Mouse (Mus musculus) neural tube, embryonic 11.5 days (tissue): Measurements from ENCODE around the gene Cd300e. TPM values are rescaled to one million over a fixed set of nuclear protein-coding genes. Genes with fewer than 3 reads are reported as not detected.

Experiments used
- ATAC-seq: fragments of 200-750 bp; cut with Nextera tagmentation; 2 replicates; pipeline ENCODE4 v1.8.0; 2017; ENCODE audit warnings: moderate number of reproducible peaks, mild to moderate bottlenecking, moderate TSS enrichment, moderate library complexity; ENCODE audit not compliant: insufficient read depth, low FRiP score, low TSS enrichment
- DNase-seq: peaks from one replicate; pipeline ENCODE4 v3.0.0-alpha.2; 2015; ENCODE audit warnings: low spot score
- H3K27ac ChIP-seq: fragments of 300-500 bp; sonication (generic); 2 replicates; pipeline ENCODE4 v1.5.1; 2014; ENCODE audit warnings: low read depth, mild to moderate bottlenecking, low read length
- H3K27me3 ChIP-seq: fragments of 300-500 bp; sonication (generic); 2 replicates; pipeline ENCODE4 v1.6.1; 2014; ENCODE audit warnings: mild to moderate bottlenecking, low read length, mixed read lengths; ENCODE audit not compliant: control insufficient read depth, insufficient read depth
- H3K36me3 ChIP-seq: fragments of 300-500 bp; sonication (generic); 2 replicates; pipeline ENCODE4 v1.6.1; 2014; ENCODE audit warnings: mild to moderate bottlenecking, low read length, moderate library complexity, mixed read lengths; ENCODE audit not compliant: control insufficient read depth, insufficient read depth
- H3K4me1 ChIP-seq: fragments of 300-500 bp; sonication (generic); 2 replicates; pipeline ENCODE4 v1.6.1; 2014; ENCODE audit warnings: low read length, mixed read lengths; ENCODE audit not compliant: control insufficient read depth, insufficient read depth
- H3K4me2 ChIP-seq: fragments of 300-500 bp; sonication (generic); 2 replicates; pipeline ENCODE4 v1.6.1; 2014; ENCODE audit warnings: low read depth, mild to moderate bottlenecking, moderate library complexity
- H3K4me3 ChIP-seq: fragments of 300-500 bp; sonication (generic); 2 replicates; pipeline ENCODE4 v1.5.1; 2014; ENCODE audit warnings: low read depth, low read length
- H3K9ac ChIP-seq: fragments of 300-500 bp; sonication (generic); 2 replicates; pipeline ENCODE4 v1.6.1; 2014; ENCODE audit warnings: mild to moderate bottlenecking, low read length
- H3K9me3 ChIP-seq: fragments of 300-500 bp; sonication (generic); 2 replicates; pipeline ENCODE4 v1.6.1; 2016; ENCODE audit warnings: low read length; ENCODE audit not compliant: control insufficient read depth
- WGBS: fragments of 180-500 bp; shearing (Covaris S2); extraction: QIAGEN DNeasy Blood & Tissue Kit; methylation state at CpG from one replicate; pipeline ENCODE4 v1.1.7; 2014; 5-methylcytosine and 5-hydroxymethylcytosine counted together
- polyA plus RNA-seq: library from polyadenylated mRNA; unstranded; fragments of >200 nt; fragmentation: Nextera tagmentation; extraction: Ambion mirVana; gene quantifications from 2 replicates; pipeline ENCODE4 v1.2.1, GENCODE M21; 2014

Cd300e gene
- polyA plus RNA-seq, result not detected in 2 replicates

GRCm38 (mm10) chr11:115062077-115062476 lies at the start of gene Cd300e:
Gene Cd300e (minus strand): TSS chr11:115062177.
- Histone ChIP-seq H3K27ac (no peak within 1 kb of the TSS), H3K4me3 (no peak within 1 kb of the TSS), H3K4me1 (no peaks in the 10 kb centered on the region), H3K4me2 (no peak within 1 kb of the TSS), H3K36me3 (no peaks in the 10 kb centered on the region), H3K9ac (no peak within 1 kb of the TSS), H3K9me3 (no peaks in the 10 kb centered on the region), H3K27me3 (no peaks in the 10 kb centered on the region)
- no peak for DNase-seq
- 31% methylated on average over 5 of the region's 5 CpGs for whole genome bisulfite sequencing
- ATAC-seq, result no peak

GRCm38 (mm10) chr11:115110271-115110670 lies 48.3 kb upstream of the Cd300e start:
- H3K27ac ChIP-seq, result no peak overlapping the region
- H3K4me3 ChIP-seq, result no peak overlapping the region
- H3K4me2 ChIP-seq, result no peak overlapping the region
- DNase-seq (no peak), ATAC-seq (no peak)
- no peaks in the 10 kb centered on the region for H3K4me1 ChIP-seq
- H3K9ac ChIP-seq, result no peak overlapping the region
- H3K36me3 ChIP-seq, result no peaks in the 10 kb centered on the region
- H3K9me3 ChIP-seq, result no peaks in the 10 kb centered on the region
- no peaks in the 10 kb centered on the region for H3K27me3 ChIP-seq
- WGBS, result 81% methylated on average over 5 of the region's 5 CpGs

- WGBS, result 86% methylated on average over 8 of the region's 8 CpGs
- Histone ChIP-seq H3K4me2 (no peak overlapping the region), H3K4me3 (no peak overlapping the region), H3K4me1 (no peaks in the 10 kb centered on the region), H3K9ac (no peak overlapping the region), H3K36me3 (no peaks in the 10 kb centered on the region), H3K9me3 (no peaks in the 10 kb centered on the region), H3K27me3 (no peaks in the 10 kb centered on the region), H3K27ac (no peak overlapping the region)
- no peak for ATAC-seq
- no peak for DNase-seq
These were observed 46.2 kb upstream of the Cd300e start for GRCm38 (mm10) chr11:115108176-115108575.

GRCm38 (mm10) chr11:115107403-115107916 lies 45.5 kb upstream of the Cd300e start:
- Histone ChIP-seq H3K36me3 (no peaks in the 10 kb centered on the region), H3K9me3 (no peaks in the 10 kb centered on the region), H3K27ac (no peak overlapping the region), H3K4me1 (no peaks in the 10 kb centered on the region), H3K4me3 (no peak overlapping the region), H3K4me2 (no peak overlapping the region), H3K27me3 (no peaks in the 10 kb centered on the region), H3K9ac (no peak overlapping the region)
- WGBS, result 56% methylated on average over 4 of the region's 4 CpGs
- no peak for DNase-seq
- no peak for ATAC-seq

- H3K9me3 ChIP-seq, result no peaks in the 10 kb centered on the region
- no peak overlapping the region for H3K4me2 ChIP-seq
- WGBS, result 71% methylated on average over 2 of the region's 2 CpGs
- no peaks in the 10 kb centered on the region for H3K4me1 ChIP-seq
- ATAC-seq (no peak), DNase-seq (no peak)
- no peak overlapping the region for H3K9ac ChIP-seq
- H3K27me3 ChIP-seq, result no peaks in the 10 kb centered on the region
- no peak overlapping the region for H3K27ac ChIP-seq
- H3K4me3 ChIP-seq, result no peak overlapping the region
- H3K36me3 ChIP-seq, result no peaks in the 10 kb centered on the region
These were observed 44.7 kb upstream of the Cd300e start for GRCm38 (mm10) chr11:115106638-115107037.

- Histone ChIP-seq H3K27ac (no peak overlapping the region), H3K4me2 (no peak overlapping the region), H3K4me1 (no peaks in the 10 kb centered on the region; the same call in 1 of the 2 replicates), H3K36me3 (no peaks in the 10 kb centered on the region), H3K4me3 (no peak overlapping the region), H3K27me3 (no peaks in the 10 kb centered on the region), H3K9ac (no peak overlapping the region), H3K9me3 (no peaks in the 10 kb centered on the region)
- WGBS, result 54% methylated on average over 8 of the region's 8 CpGs
- no peak for DNase-seq
- no peak for ATAC-seq
These were observed 43.0 kb upstream of the Cd300e start for GRCm38 (mm10) chr11:115104769-115105563.

- no peak overlapping the region for H3K27ac ChIP-seq
- DNase-seq, result no peak
These were observed 41.8 kb upstream of the Cd300e start for GRCm38 (mm10) chr11:115103470-115104413.

GRCm38 (mm10) chr11:115102116-115102515 lies 40.1 kb upstream of the Cd300e start:
- DNase-seq (no peak), ATAC-seq (no peak)
- no peaks in the 10 kb centered on the region; the same call in 1 of the 2 replicates for H3K4me1 ChIP-seq
- H3K4me2 ChIP-seq, result no peak overlapping the region
- no peak overlapping the region for H3K9ac ChIP-seq
- no peaks in the 10 kb centered on the region for H3K36me3 ChIP-seq
- H3K27me3 ChIP-seq, result no peaks in the 10 kb centered on the region
- WGBS, result 91% methylated on average over 9 of the region's 9 CpGs
- no peak overlapping the region for H3K27ac ChIP-seq
- no peak overlapping the region for H3K4me3 ChIP-seq
- H3K9me3 ChIP-seq, result no peaks in the 10 kb centered on the region

More at GRCm38 (mm10) chr11:115103470-115104413, 41.8 kb upstream of the Cd300e start:
- WGBS, result 80% methylated on average over 25 of the region's 25 CpGs
- no peak overlapping the region for H3K4me2 ChIP-seq
- no peaks in the 10 kb centered on the region for H3K27me3 ChIP-seq
- H3K36me3 ChIP-seq, result no peaks in the 10 kb centered on the region
- H3K4me1 ChIP-seq, result no peaks in the 10 kb centered on the region; the same call in 1 of the 2 replicates
- H3K4me3 ChIP-seq, result no peak overlapping the region
- no peak overlapping the region for H3K9ac ChIP-seq
- no peak for ATAC-seq
- no peaks in the 10 kb centered on the region for H3K9me3 ChIP-seq
